Mouse (Mus musculus) thymus, adult 2 months (tissue): ENCODE data around the gene Stard5. TPM values are rescaled to one million over a fixed set of nuclear protein-coding genes. Genes with fewer than 3 reads are reported as not detected.

Source experiments
- DNase-seq: peaks from one replicate; pipeline ENCODE4 v3.0.0; 2021
- H3K27ac ChIP-seq: fragments of 200-500 bp; 2 replicates; pipeline ENCODE4 v1.5.1; 2012; ENCODE audit warnings: low read length, control low read depth; ENCODE audit not compliant: control insufficient read depth, insufficient read depth
- H3K27me3 ChIP-seq: fragments of 200-500 bp; 2 replicates; pipeline ENCODE4 v1.6.1; 2012; ENCODE audit warnings: mild to moderate bottlenecking, low read length, moderate library complexity, mixed read lengths; ENCODE audit not compliant: control insufficient read depth, insufficient read depth
- H3K36me3 ChIP-seq: fragments of 200-500 bp; 2 replicates; pipeline ENCODE4 v1.6.1; 2012; ENCODE audit warnings: mild to moderate bottlenecking, low read length, moderate library complexity; ENCODE audit not compliant: control insufficient read depth, insufficient read depth
- H3K4me1 ChIP-seq: fragments of 200-500 bp; replicated peaks from 2 replicates; pipeline ENCODE4 v1.6.1; 2012; ENCODE audit warnings: low read length; ENCODE audit not compliant: control insufficient read depth, insufficient read depth
- H3K4me3 ChIP-seq: fragments of 200-500 bp; 2 replicates; pipeline ENCODE4 v1.5.1; 2012; ENCODE audit warnings: mild to moderate bottlenecking, low read length, control low read depth, moderate library complexity; ENCODE audit not compliant: control insufficient read depth, insufficient read depth
- CTCF ChIP-seq: fragments of 200-500 bp; IDR thresholded peaks from 2 replicates; pipeline ENCODE4 v1.5.1; 2012; ENCODE audit warnings: mild to moderate bottlenecking, control low read depth, low read length, moderate library complexity, borderline replicate concordance; ENCODE audit not compliant: control insufficient read depth, poor library complexity, insufficient read depth; ENCODE audit errors: extremely low read depth
- POLR2A ChIP-seq: fragments of 200-500 bp; IDR thresholded peaks from 2 replicates; pipeline ENCODE4 v1.6.1; 2012; ENCODE audit warnings: mild to moderate bottlenecking, low read length, control low read depth, moderate library complexity; ENCODE audit not compliant: control insufficient read depth, poor library complexity, insufficient read depth; ENCODE audit errors: extremely low read depth
- WGBS: fragments of 180-500 bp; shearing (Covaris S2); methylation state at CpG from one replicate; pipeline ENCODE4 v1.1.7; 2018; 5-methylcytosine and 5-hydroxymethylcytosine counted together
- polyA plus RNA-seq: library from polyadenylated mRNA; depleted of rRNA; stranded (reverse); fragments of >200 nt; gene quantifications from 2 replicates; pipeline ENCODE4 v1.2.3, GENCODE M21; 2012; rRNA removed

The Stard5 gene
- polyA plus RNA-seq, 1 experiment, result 17.8 TPM

DNA sequence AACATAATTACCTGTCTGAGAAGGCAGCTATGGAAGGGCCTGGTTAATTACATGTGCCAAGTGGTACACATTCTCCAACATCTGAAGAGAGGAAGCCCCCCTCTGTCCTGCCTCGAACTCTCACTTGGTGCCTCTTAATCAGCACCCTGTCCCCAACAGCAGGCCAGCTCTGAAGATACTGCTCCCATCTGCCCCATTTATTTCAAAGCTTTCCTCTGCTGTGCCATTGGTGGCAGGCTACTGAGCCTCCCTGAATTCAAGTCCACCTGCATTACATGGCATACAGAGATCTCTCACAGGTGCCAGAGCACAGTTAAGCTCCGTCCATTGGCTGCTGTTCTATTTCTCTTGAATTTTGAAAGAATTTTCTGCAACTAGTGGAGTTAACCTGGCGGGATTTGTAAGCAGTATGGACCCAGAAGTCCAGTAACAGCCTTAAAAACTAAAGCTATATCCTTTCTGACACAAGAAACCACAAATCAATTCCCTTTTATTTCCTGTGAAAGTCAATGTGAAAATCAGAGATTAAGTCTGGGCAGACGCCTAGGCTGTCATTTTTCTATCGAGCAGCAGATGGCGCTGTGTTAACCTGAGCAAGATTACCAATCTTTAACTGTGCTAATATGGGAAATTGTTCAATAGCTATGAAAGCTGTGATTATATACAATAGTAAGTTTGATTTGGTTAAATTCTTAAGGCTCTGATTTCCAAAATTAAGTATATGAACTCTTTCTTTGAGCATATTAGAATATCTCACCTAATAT lies 63.9 kb downstream of the Stard5 start:
- Histone ChIP-seq H3K4me1 (no peaks in the 10 kb centered on the region), H3K4me3 (no peak overlapping the region), H3K36me3 (no peaks in the 10 kb centered on the region), H3K27ac (no peak overlapping the region), H3K27me3 (no peaks in the 10 kb centered on the region)
- TF ChIP-seq POLR2A (no peak), CTCF (no peak)
- WGBS, result 35% methylated on average over 6 of the region's 6 CpGs
- DNase-seq, result peak; percentile 23

DNA sequence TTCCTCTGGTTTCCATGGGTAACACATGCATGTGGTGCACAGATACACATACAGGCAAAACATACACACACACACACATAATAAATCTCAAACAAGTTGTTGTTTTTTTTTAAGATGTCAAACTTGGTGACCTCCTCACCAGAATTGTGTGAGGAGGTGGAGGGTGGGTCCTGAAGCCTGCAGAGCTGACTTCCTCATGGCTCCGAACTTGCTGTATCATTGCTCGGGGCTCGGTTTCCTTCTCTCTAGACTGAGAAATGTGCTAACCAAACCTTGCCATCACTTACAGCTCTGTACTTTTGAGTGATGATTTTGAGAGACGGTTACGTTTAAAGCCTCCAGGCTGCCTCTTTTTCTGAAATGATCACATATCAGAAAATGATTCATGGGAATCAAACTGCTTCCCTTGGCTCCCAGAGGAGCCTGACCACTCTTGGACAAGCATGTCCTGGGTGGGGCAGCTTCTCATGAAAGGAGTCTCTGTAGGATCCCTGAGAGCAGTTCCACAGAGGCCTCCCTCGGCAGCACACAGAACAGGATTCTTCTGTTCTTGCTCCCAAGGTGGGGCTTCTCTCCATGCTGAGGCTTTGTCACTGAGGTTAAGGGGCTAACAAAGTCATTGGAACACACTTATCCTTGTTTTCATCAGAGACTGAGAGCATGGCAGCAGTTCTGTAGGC lies 67.4 kb downstream of the Stard5 start:
- Histone ChIP-seq H3K27ac (no peak overlapping the region), H3K27me3 (no peaks in the 10 kb centered on the region), H3K4me3 (no peak overlapping the region), H3K4me1 (no peaks in the 10 kb centered on the region), H3K36me3 (no peaks in the 10 kb centered on the region)
- 32% methylated on average over 6 of the region's 6 CpGs for WGBS
- TF ChIP-seq CTCF (no peak), POLR2A (no peak)
- DNase-seq, result no peak

Other genes starting within 250 kb of the Stard5 start
- 0.51 and 0.54 TPM in 2 replicates for gene Tmc3, start 47.0 kb upstream of the Stard5 start, polyA plus RNA-seq
- 162 and 171 TPM in 2 replicates for gene Il16, start 113.8 kb downstream of the Stard5 start, polyA plus RNA-seq
- gene Cfap161, start 162.9 kb downstream of the Stard5 start, polyA plus RNA-seq, result 0.18 TPM in 1 of 2 replicates, not detected in the other